Mouse (Mus musculus): ENCODE measurements around the gene Gmnn. TPM values are rescaled to one million over a fixed set of nuclear protein-coding genes. Genes with fewer than 3 reads are reported as not detected.

Gmnn gene
- polyA plus RNA-seq, 1 experiment from 2014 or later: 172 TPM

GRCm38 (mm10) chr13:24729128-24729527, 32.6 kb downstream of the Gmnn start:
- Histone ChIP-seq H3K4me2 (ENCODE audit: low read depth, low read length) (no peak overlapping the region), H3K9ac (replicated peaks; ENCODE audit: low read length) (no peak overlapping the region), H3K27ac (replicated peaks; ENCODE audit: low read depth, low read length) (no peak overlapping the region), H3K9me3 (replicated peaks; ENCODE audit: control insufficient read depth, low read length) (no peaks in the 10 kb centered on the region), H3K4me1 (ENCODE audit: control insufficient read depth, insufficient read depth, low read length) (no peaks in the 10 kb centered on the region), H3K4me3 (ENCODE audit: low read depth, low read length) (no peak overlapping the region), H3K27me3 (ENCODE audit: control insufficient read depth, insufficient read depth, low read length) (no peaks in the 10 kb centered on the region), H3K36me3 (replicated peaks; ENCODE audit: control insufficient read depth, insufficient read depth, low read depth, low read length) (no peaks in the 10 kb centered on the region)
- 92% methylated on average over 5 of the region's 5 CpGs for WGBS
- DNase-seq (ENCODE audit: low spot score) (no peak), ATAC-seq (replicated peaks; ENCODE audit: insufficient number of reproducible peaks, low FRiP score, low TSS enrichment, low read depth) (no peak)

GRCm38 (mm10) chr13:24724395-24724759, 37.3 kb downstream of the Gmnn start:
- ATAC-seq (replicated peaks; ENCODE audit: insufficient number of reproducible peaks, low FRiP score, low TSS enrichment, low read depth) (no peak), DNase-seq (ENCODE audit: low spot score) (no peak)
- H3K4me1 ChIP-seq (ENCODE audit: control insufficient read depth, insufficient read depth, low read length): no peaks in the 10 kb centered on the region
- no peak overlapping the region for H3K4me2 ChIP-seq (ENCODE audit: low read depth, low read length)
- WGBS: 57% methylated on average over 4 of the region's 4 CpGs
- no peaks in the 10 kb centered on the region for H3K36me3 ChIP-seq (replicated peaks; ENCODE audit: control insufficient read depth, insufficient read depth, low read depth, low read length)
- H3K4me3 ChIP-seq (ENCODE audit: low read depth, low read length): no peak overlapping the region
- no peak overlapping the region for H3K9ac ChIP-seq (replicated peaks; ENCODE audit: low read length)
- H3K27ac ChIP-seq (replicated peaks; ENCODE audit: low read depth, low read length): no peak overlapping the region
- no peaks in the 10 kb centered on the region for H3K9me3 ChIP-seq (replicated peaks; ENCODE audit: control insufficient read depth, low read length)
- H3K27me3 ChIP-seq (ENCODE audit: control insufficient read depth, insufficient read depth, low read length): no peaks in the 10 kb centered on the region

- no peak overlapping the region for H3K4me2 ChIP-seq (ENCODE audit: low read depth, low read length)
- H3K27me3 ChIP-seq (ENCODE audit: control insufficient read depth, insufficient read depth, low read length): no peaks in the 10 kb centered on the region
- no peak overlapping the region for H3K4me3 ChIP-seq (ENCODE audit: low read depth, low read length)
- WGBS: 57% methylated on average over 8 of the region's 8 CpGs
- H3K36me3 ChIP-seq (replicated peaks; ENCODE audit: control insufficient read depth, insufficient read depth, low read depth, low read length): no peaks in the 10 kb centered on the region
- no peak overlapping the region for H3K27ac ChIP-seq (replicated peaks; ENCODE audit: low read depth, low read length)
- H3K4me1 ChIP-seq (ENCODE audit: control insufficient read depth, insufficient read depth, low read length): no peaks in the 10 kb centered on the region
- H3K9ac ChIP-seq (replicated peaks; ENCODE audit: low read length): no peak overlapping the region
- DNase-seq (ENCODE audit: low spot score) (no peak), ATAC-seq (replicated peaks; ENCODE audit: insufficient number of reproducible peaks, low FRiP score, low TSS enrichment, low read depth) (no peak)
- H3K9me3 ChIP-seq (replicated peaks; ENCODE audit: control insufficient read depth, low read length): no peaks in the 10 kb centered on the region
These were observed 37.9 kb downstream of the Gmnn start for GRCm38 (mm10) chr13:24723699-24724394.

- no peaks in the 10 kb centered on the region for H3K9me3 ChIP-seq (replicated peaks; ENCODE audit: control insufficient read depth, low read length)
- H3K9ac ChIP-seq (replicated peaks; ENCODE audit: low read length): no peak overlapping the region
- DNase-seq (ENCODE audit: low spot score) (no peak), ATAC-seq (replicated peaks; ENCODE audit: insufficient number of reproducible peaks, low FRiP score, low TSS enrichment, low read depth) (no peak)
- H3K4me2 ChIP-seq (ENCODE audit: low read depth, low read length): no peak overlapping the region
- 74% methylated on average over 10 of the region's 10 CpGs for WGBS
- H3K27me3 ChIP-seq (ENCODE audit: control insufficient read depth, insufficient read depth, low read length): no peaks in the 10 kb centered on the region
- H3K27ac ChIP-seq (replicated peaks; ENCODE audit: low read depth, low read length): no peak overlapping the region
- no peaks in the 10 kb centered on the region; the same call in 1 of the 2 replicates for H3K36me3 ChIP-seq (replicated peaks; ENCODE audit: control insufficient read depth, insufficient read depth, low read depth, low read length)
- H3K4me3 ChIP-seq (ENCODE audit: low read depth, low read length): no peak overlapping the region
- H3K4me1 ChIP-seq (ENCODE audit: control insufficient read depth, insufficient read depth, low read length): no peaks in the 10 kb centered on the region
These were observed 40.2 kb downstream of the Gmnn start for GRCm38 (mm10) chr13:24721502-24721901.

- no peaks in the 10 kb centered on the region; the same call in 1 of the 2 replicates for H3K36me3 ChIP-seq (replicated peaks; ENCODE audit: control insufficient read depth, insufficient read depth, low read depth, low read length)
- H3K4me1 ChIP-seq (ENCODE audit: control insufficient read depth, insufficient read depth, low read length): no peaks in the 10 kb centered on the region
- 74% methylated on average over 7 of the region's 7 CpGs for WGBS
- no peak for DNase-seq (ENCODE audit: low spot score)
- H3K4me3 ChIP-seq (ENCODE audit: low read depth, low read length): no peak overlapping the region
- no peak for ATAC-seq (replicated peaks; ENCODE audit: insufficient number of reproducible peaks, low FRiP score, low TSS enrichment, low read depth)
- no peaks in the 10 kb centered on the region for H3K27me3 ChIP-seq (ENCODE audit: control insufficient read depth, insufficient read depth, low read length)
- no peak overlapping the region for H3K27ac ChIP-seq (replicated peaks; ENCODE audit: low read depth, low read length)
- no peaks in the 10 kb centered on the region for H3K9me3 ChIP-seq (replicated peaks; ENCODE audit: control insufficient read depth, low read length)
- no peak overlapping the region for H3K4me2 ChIP-seq (ENCODE audit: low read depth, low read length)
- no peak overlapping the region for H3K9ac ChIP-seq (replicated peaks; ENCODE audit: low read length)
These were observed 44.0 kb downstream of the Gmnn start for GRCm38 (mm10) chr13:24717677-24718076.

GRCm38 (mm10) chr13:24716441-24716840, 45.3 kb downstream of the Gmnn start:
- H3K9ac ChIP-seq (replicated peaks; ENCODE audit: low read length): no peak overlapping the region
- H3K36me3 ChIP-seq (replicated peaks; ENCODE audit: control insufficient read depth, insufficient read depth, low read depth, low read length): no peaks in the 10 kb centered on the region; the same call in 1 of the 2 replicates
- H3K27me3 ChIP-seq (ENCODE audit: control insufficient read depth, insufficient read depth, low read length): no peaks in the 10 kb centered on the region
- ATAC-seq (replicated peaks; ENCODE audit: insufficient number of reproducible peaks, low FRiP score, low TSS enrichment, low read depth) (no peak), DNase-seq (ENCODE audit: low spot score) (no peak)
- H3K9me3 ChIP-seq (replicated peaks; ENCODE audit: control insufficient read depth, low read length): no peaks in the 10 kb centered on the region
- no peak overlapping the region for H3K27ac ChIP-seq (replicated peaks; ENCODE audit: low read depth, low read length)
- no peak overlapping the region for H3K4me3 ChIP-seq (ENCODE audit: low read depth, low read length)
- WGBS: 85% methylated on average over 9 of the region's 9 CpGs
- no peaks in the 10 kb centered on the region for H3K4me1 ChIP-seq (ENCODE audit: control insufficient read depth, insufficient read depth, low read length)
- no peak overlapping the region for H3K4me2 ChIP-seq (ENCODE audit: low read depth, low read length)

GRCm38 (mm10) chr13:24715601-24716000, 46.1 kb downstream of the Gmnn start:
- Histone ChIP-seq H3K27ac (replicated peaks; ENCODE audit: low read depth, low read length) (no peak overlapping the region), H3K4me2 (ENCODE audit: low read depth, low read length) (no peak overlapping the region), H3K27me3 (ENCODE audit: control insufficient read depth, insufficient read depth, low read length) (no peaks in the 10 kb centered on the region), H3K36me3 (replicated peaks; ENCODE audit: control insufficient read depth, insufficient read depth, low read depth, low read length) (no peaks in the 10 kb centered on the region; the same call in 1 of the 2 replicates), H3K9me3 (replicated peaks; ENCODE audit: control insufficient read depth, low read length) (no peaks in the 10 kb centered on the region), H3K9ac (replicated peaks; ENCODE audit: low read length) (no peak overlapping the region), H3K4me1 (ENCODE audit: control insufficient read depth, insufficient read depth, low read length) (no peaks in the 10 kb centered on the region), H3K4me3 (ENCODE audit: low read depth, low read length) (no peak overlapping the region)
- ATAC-seq (replicated peaks; ENCODE audit: insufficient number of reproducible peaks, low FRiP score, low TSS enrichment, low read depth) (no peak), DNase-seq (ENCODE audit: low spot score) (no peak)
- WGBS: 59% methylated on average over 5 of the region's 5 CpGs

- Histone ChIP-seq H3K27me3 (ENCODE audit: control insufficient read depth, insufficient read depth, low read length) (no peaks in the 10 kb centered on the region), H3K4me3 (ENCODE audit: low read depth, low read length) (no peak overlapping the region), H3K9me3 (replicated peaks; ENCODE audit: control insufficient read depth, low read length) (no peaks in the 10 kb centered on the region), H3K4me1 (ENCODE audit: control insufficient read depth, insufficient read depth, low read length) (no peaks in the 10 kb centered on the region), H3K36me3 (replicated peaks; ENCODE audit: control insufficient read depth, insufficient read depth, low read depth, low read length) (no peaks in the 10 kb centered on the region; the same call in 1 of the 2 replicates), H3K4me2 (ENCODE audit: low read depth, low read length) (no peak overlapping the region), H3K27ac (replicated peaks; ENCODE audit: low read depth, low read length) (no peak overlapping the region), H3K9ac (replicated peaks; ENCODE audit: low read length) (no peak overlapping the region)
- 82% methylated on average over 9 of the region's 9 CpGs for WGBS
- ATAC-seq (replicated peaks; ENCODE audit: insufficient number of reproducible peaks, low FRiP score, low TSS enrichment, low read depth) (no peak), DNase-seq (ENCODE audit: low spot score) (no peak)
These were observed 47.3 kb downstream of the Gmnn start for GRCm38 (mm10) chr13:24714360-24714885.
